9 mouse cellular contexts compared by ENCODE assay signal in the genomic region with DNA sequence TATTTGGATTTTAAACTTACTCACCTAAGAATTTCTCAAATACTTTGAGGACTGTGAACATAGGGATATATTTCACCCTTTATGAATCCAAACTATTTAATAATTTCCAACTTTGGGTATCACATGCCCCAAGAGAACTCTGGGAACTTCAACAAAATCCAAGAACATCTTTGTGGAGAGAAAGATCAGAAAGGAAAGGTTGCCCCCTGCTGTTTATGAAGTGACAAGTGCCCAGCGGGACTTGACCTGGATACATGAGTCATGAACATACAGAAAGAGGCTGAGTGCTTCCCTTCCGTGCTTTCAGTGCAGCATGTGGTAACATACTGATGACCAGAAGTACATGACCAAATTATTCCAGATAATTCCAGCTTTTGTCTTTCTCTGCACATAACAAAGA.
DNase-seq lines count a peak whose midpoint lies in the region; ATAC-seq and TF ChIP-seq lines count a peak whose summit lies in the region.
"Had no signal": no experiment of that assay in that cellular context is flagged by ENCODE, and none has a peak within 500 bp of the region (broad histone marks: within the 10 kb centered on the region; RNA-seq: fewer than 3 reads in every experiment).

No protein-coding gene starts in this region.

- WGBS in intestine, embryonic 16.5 days = 3% methylated on average over 2 of the region's 2 CpGs
- WGBS in thymus, adult 2 months = 6% methylated on average over 2 of the region's 2 CpGs

- no peak for TF ChIP-seq POLR2A in thymus, adult 2 months (IDR thresholded peaks at IDR 0.05; ENCODE audit: control insufficient read depth, extremely low read depth, insufficient read depth, low read length, poor library complexity)

- ATAC-seq in intestine, embryonic 16.5 days = peak; percentile 50; the same call in 1 of the 2 replicates

- no peaks in the 10 kb centered on the region for H3K9me3 ChIP-seq in intestine, embryonic 16.5 days (ENCODE audit: control insufficient read depth, low read length)
- H3K9me3 ChIP-seq: limb, embryonic 15.5 days had no signal

- intact Hi-C loops in left cerebral cortex, adult 2 months (cut with DNase I) = loop anchor here (1.0 to 10.0 kb wide), 3 partner anchors 137 to 883 kb away; no protein-coding TSS in a partner anchor

- TF ChIP-seq CTCF in left cerebral cortex, adult 2 months (IDR thresholded peaks at IDR 0.05) = peak; percentile 63
- TF ChIP-seq CTCF in thymus, adult 2 months (IDR thresholded peaks at IDR 0.05; ENCODE audit: borderline replicate concordance, control insufficient read depth, extremely low read depth, insufficient read depth, low read length, poor library complexity) = no peak

- H3K4me1 ChIP-seq in intestine, embryonic 16.5 days (ENCODE audit: control insufficient read depth, insufficient read depth, low read length) = no peaks in the 10 kb centered on the region
- no peaks in the 10 kb centered on the region for H3K4me1 ChIP-seq in thymus, adult 2 months (replicated peaks; ENCODE audit: control insufficient read depth, insufficient read depth, low read length)
- H3K4me1 ChIP-seq: limb, embryonic 15.5 days had no signal

- no peak overlapping the region for H3K4me2 ChIP-seq in intestine, embryonic 16.5 days (ENCODE audit: low read depth, low read length)
- H3K4me2 ChIP-seq: limb, embryonic 15.5 days had no signal

- no peak overlapping the region for H3K9ac ChIP-seq in intestine, embryonic 16.5 days (ENCODE audit: low read depth, low read length)
- H3K9ac ChIP-seq: limb, embryonic 15.5 days had no signal

- H3K27ac ChIP-seq in left cerebral cortex, adult 2 months = no peak overlapping the region
- H3K27ac ChIP-seq in intestine, embryonic 16.5 days (ENCODE audit: low read length) = no peak overlapping the region
- no peak overlapping the region for H3K27ac ChIP-seq in thymus, adult 2 months (ENCODE audit: control insufficient read depth, insufficient read depth, low read length)
- H3K27ac ChIP-seq: limb, embryonic 15.5 days had no signal

- H3K36me3 ChIP-seq in intestine, embryonic 16.5 days (ENCODE audit: control insufficient read depth, insufficient read depth, low read length) = no peaks in the 10 kb centered on the region
- H3K36me3 ChIP-seq in thymus, adult 2 months (ENCODE audit: control insufficient read depth, insufficient read depth, low read length) = no peaks in the 10 kb centered on the region
- H3K36me3 ChIP-seq: limb, embryonic 15.5 days had no signal

- no peak overlapping the region for H3K4me3 ChIP-seq in left cerebral cortex, adult 2 months
- no peak overlapping the region for H3K4me3 ChIP-seq in intestine, embryonic 16.5 days (ENCODE audit: low read length)
- no peak overlapping the region for H3K4me3 ChIP-seq in thymus, adult 2 months (ENCODE audit: control insufficient read depth, insufficient read depth, low read length)
- H3K4me3 ChIP-seq: limb, embryonic 15.5 days had no signal

- peak; percentile 8 to 10 for DNase-seq in left cerebral cortex, adult 2 months (ENCODE audit: extremely low spot score in 1 of 2, low spot score in 2 of 2)
- DNase-seq in left cerebral cortex, adult 8-10 months (ENCODE audit: low spot score in 2 of 2) = no peak
- peak; percentile 87 for DNase-seq in NIH3T3 (ENCODE audit: low read depth)
- DNase-seq in embryo, embryonic 9.5 days (ENCODE audit: extremely low spot score) = peak; percentile 40
- peak; percentile 61 for DNase-seq in lung, postnatal 14 days
- DNase-seq in neural tube, embryonic 10.5 days (ENCODE audit: extremely low spot score, low spot score) = no peak
- DNase-seq in thymus, adult 2 months = no peak

- no peaks in the 10 kb centered on the region for H3K27me3 ChIP-seq in intestine, embryonic 16.5 days (replicated peaks; ENCODE audit: control insufficient read depth, insufficient read depth, low read length)
- H3K27me3 ChIP-seq in thymus, adult 2 months (ENCODE audit: control insufficient read depth, insufficient read depth, low read length) = no peaks in the 10 kb centered on the region
- H3K27me3 ChIP-seq: limb, embryonic 15.5 days had no signal

Comparison
In these comparisons a context has a peak if more than half of its experiments do, and no peak if none do; other contexts are left out.
1. DNase-seq: peak in left cerebral cortex, adult 2 months (2 of 2), NIH3T3 (single experiment), embryo, embryonic 9.5 days (single experiment) and lung, postnatal 14 days (single experiment); none in left cerebral cortex, adult 8-10 months (0 of 2), neural tube, embryonic 10.5 days (single experiment) and thymus, adult 2 months (single experiment).